Mouse (Mus musculus) testis, postnatal 14 days (tissue): ENCODE results near the gene Gm42421.

Experiments used
- DNase-seq: peaks from one replicate; pipeline ENCODE4 v3.0.0; 2021; ENCODE audit warnings: low spot score

Gene Gm42421

DNA sequence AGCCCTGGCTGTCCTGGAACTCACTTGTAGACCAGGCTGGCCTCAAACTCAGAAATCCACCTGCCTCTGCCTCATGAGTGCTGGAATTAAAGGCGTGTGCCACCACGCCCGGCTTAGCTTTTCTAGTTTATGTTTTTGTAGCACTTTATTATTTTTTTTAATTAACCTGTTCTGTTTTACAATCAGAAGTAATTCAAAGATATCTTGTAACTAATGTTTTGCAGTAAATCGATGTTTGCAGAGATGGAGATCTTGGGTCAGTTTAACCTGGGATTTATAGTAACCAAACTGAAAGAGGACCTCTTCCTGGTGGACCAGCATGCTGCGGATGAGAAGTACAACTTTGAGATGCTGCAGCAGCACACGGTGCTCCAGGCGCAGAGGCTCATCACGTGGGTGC is at the start of gene Gm42421:
Gene Gm42421, plus strand, starts transcription at position 301 of the 400 bp plus-strand sequence.
- no peak for DNase-seq

- no peak for DNase-seq
Measured at GRCm38 (mm10) chr5:143885274-143885673, 42.7 kb upstream of the Gm42421 start.

- no peak for DNase-seq
Measured at GRCm38 (mm10) chr5:143890741-143891140, 37.2 kb upstream of the Gm42421 start.

GRCm38 (mm10) chr5:143892255-143892886 is 35.6 kb upstream of the Gm42421 start:
- DNase-seq = no peak

GRCm38 (mm10) chr5:143893396-143893795 is 34.6 kb upstream of the Gm42421 start:
- no peak for DNase-seq

DNA sequence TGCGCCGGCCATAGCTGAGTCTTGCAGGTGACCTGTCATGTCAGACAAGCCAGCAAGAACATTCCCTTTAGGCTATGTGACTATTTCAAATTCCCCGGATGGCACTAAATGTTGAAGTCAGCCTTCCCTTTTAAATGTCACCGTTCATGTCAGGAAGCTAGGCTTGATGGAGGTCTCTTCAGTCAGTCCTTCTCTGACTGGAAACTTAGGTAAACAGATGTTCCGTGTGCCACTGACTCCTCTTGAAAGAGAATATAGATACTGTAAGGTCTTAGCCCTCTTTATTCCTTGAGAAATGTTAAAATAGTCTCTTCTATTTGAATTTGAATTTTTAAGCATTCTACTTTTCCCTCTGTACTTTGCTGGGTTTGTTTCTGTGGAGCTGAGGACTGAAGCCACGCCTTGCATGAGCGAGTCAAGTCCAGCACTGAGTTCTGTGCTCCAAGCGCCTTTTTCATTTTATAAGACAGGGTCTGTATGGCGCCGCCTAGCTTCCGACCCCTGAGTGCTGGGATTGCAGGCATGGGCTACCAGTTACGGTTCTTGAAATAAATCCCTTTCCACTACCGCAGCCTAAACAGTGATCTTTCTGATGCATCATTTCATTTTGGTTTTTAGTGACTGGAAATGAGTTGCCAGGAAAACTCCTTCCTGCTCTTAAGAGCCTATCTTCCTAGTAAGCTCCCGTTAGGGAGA is 30.2 kb upstream of the Gm42421 start, which contains the start of gene Ankrd61:
Gene Ankrd61, minus strand, starts transcription at position 51 of the 696 bp plus-strand sequence.
- no peak for DNase-seq

- no peak for DNase-seq
Measured at GRCm38 (mm10) chr5:143902111-143902510, 25.9 kb upstream of the Gm42421 start.

- DNase-seq = no peak
Measured at GRCm38 (mm10) chr5:143903813-143904212, 24.2 kb upstream of the Gm42421 start.

DNA sequence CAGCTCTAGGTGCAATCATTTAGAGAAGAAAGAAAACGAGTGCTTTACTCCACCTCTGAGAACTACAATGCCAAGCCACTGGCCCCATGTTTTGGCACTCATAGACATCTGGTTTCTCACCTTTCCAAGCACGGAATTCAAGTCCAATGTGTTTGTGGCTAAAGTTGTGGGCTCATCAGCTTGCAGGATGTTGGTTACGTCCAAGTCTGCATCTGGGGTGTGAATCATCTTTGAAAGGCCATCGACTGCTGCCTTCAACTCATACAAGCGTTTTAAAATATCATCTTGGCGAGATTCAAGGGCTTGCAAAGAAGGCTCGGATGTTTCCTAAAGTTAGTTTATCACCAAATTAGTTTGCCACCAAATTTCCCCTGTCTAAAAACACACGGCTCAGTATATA is 21.5 kb upstream of the Gm42421 start:
- DNase-seq = no peak

DNA sequence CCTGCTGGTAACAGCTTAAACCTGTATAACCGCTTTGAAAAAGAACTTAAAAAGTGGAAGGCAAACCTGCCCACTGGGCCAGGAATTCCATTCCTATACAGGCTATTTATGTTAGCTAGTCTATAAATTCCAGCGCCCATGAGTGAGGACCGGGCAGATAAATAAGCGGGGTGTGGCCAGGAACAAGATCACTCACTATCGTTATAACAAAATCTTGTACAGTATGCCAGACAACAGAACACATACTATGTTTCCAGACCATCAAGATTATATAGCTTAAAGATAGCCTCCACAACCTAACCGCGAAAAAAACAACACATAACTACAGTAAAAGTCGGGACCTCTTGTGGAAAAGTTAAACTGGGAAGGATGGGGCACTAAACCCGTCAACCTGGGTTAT is 19.0 kb upstream of the Gm42421 start:
- DNase-seq = no peak

GRCm38 (mm10) chr5:143909417-143910400 is 18.3 kb upstream of the Gm42421 start, which contains the start of the genes Aimp2 and Pms2:
Gene Aimp2 (minus strand): TSS chr5:143909847.
Gene Pms2 (plus strand): TSS chr5:143909964.
- DNase-seq = peak; percentile 98

- no peak for DNase-seq
Measured at GRCm38 (mm10) chr5:143916221-143916620, 11.8 kb upstream of the Gm42421 start.

GRCm38 (mm10) chr5:143917418-143917817 is 10.6 kb upstream of the Gm42421 start:
- no peak for DNase-seq

GRCm38 (mm10) chr5:143918120-143918519 is 9.9 kb upstream of the Gm42421 start:
- DNase-seq = no peak

- no peak for DNase-seq
Measured at GRCm38 (mm10) chr5:143924781-143925452, 3.1 kb upstream of the Gm42421 start.

GRCm38 (mm10) chr5:143929291-143929690 is 1.3 kb downstream of the Gm42421 start:
- no peak for DNase-seq

- no peak for DNase-seq
Measured at GRCm38 (mm10) chr5:143930656-143931055, 2.7 kb downstream of the Gm42421 start.

- no peak for DNase-seq
Measured at GRCm38 (mm10) chr5:143931863-143932580, 4.0 kb downstream of the Gm42421 start.

DNA sequence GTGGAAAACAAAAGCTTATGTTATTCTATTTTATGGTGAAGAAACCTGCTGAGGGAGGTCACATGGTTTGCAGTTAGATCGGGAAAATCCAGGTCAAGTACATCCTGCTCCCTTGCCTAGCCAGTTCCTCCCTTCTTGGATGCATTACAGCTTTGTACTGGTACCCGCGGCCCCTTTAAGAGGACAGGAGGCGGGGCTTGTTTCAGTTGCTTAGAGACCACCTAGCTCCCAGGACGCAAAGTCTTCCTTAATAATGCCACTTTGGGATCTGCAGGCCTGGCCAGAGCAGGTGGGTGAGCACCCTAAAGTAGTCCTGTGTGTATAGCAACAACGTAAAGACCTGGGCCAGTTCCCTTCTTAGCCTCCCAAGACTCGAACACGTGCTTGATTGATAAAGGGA is 4.9 kb downstream of the Gm42421 start, which contains the start of gene Rsph10b:
Gene Rsph10b, plus strand, starts transcription at position 205 of the 400 bp plus-strand sequence.
- DNase-seq = peak; percentile 17

- no peak for DNase-seq
Measured at GRCm38 (mm10) chr5:143933414-143933813, 5.4 kb downstream of the Gm42421 start.

GRCm38 (mm10) chr5:143933875-143934274 is 5.9 kb downstream of the Gm42421 start:
- no peak for DNase-seq
